Mouse (Mus musculus): ENCODE data around the gene Nup93.
A peak's percentile ranks its signal among the peaks of the same experiment; 100 is the strongest.
"Not testable (repeated sequence)": the region's sequence is repeated elsewhere in the genome, so short reads cannot be mapped to it uniquely, and the experiment has no call there.

Nup93 gene

DNA sequence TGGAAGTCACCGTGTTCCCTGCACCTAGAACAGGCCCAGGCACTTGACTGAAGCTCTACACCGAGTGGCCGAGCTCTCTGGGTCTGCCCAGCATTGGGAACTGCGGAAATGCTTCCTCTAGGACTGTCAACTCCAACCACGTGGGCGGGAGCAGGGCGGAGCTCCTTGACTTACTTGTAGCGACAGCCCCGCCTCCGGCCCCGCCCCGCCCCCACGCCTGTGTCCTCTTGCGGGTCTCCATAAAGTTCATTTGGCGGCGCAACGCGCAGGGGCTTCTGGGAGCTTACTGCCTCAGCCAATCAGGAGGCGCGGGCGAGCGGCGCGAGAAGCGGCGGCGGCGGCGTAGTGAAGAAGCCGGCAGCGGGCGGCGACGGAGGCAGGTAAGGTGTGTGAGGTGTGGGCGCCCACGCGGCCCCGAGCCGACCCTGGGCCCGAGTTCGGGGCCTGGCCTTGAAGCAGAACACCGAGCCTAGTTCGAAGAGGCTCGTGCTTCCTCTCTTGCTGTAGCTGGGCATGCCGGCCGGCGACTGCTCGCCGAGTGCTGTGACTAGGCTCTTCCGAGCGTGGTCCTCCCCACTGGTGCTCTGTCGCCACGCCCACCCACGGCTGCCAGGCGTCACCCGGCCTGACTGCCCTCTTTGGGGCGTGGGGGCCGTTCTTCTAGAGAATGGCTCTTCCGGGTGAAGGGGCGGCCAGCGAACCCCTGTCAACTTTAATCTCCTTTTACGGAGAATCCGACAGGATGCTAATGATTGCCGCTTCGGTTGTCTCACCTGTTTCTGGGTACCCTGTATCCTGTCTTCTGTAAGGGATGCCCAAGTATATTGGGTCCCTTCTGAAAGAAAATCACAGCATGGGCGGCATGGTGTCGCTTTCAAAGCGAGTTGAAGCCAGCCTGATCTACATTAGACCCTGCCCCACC lies at the start of gene Nup93:
Gene Nup93 (plus strand): TSS at position 313 of the 922 bp plus-strand sequence.
- DNase-seq: peak; percentile 99

DNA sequence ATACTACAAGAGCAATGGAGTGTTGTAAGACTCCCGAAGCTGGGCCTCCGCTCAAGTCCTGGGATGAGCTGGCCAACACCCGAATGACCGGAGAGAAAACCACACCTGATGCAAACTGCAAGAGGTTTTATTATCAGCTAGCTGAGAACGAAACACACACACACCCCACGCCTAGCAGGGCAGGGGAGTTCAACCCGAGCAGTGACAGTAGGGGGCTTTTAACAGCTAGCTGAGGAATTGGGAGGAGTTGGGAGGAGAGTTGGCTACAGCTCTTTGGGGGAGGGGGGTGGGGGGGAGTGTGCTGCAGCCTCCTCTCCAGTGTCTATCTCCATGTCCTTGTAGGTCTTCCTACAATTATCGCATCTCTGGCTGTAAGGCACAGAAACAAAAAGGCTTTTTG lies 48.6 kb upstream of the Nup93 start:
- not testable (repeated sequence) for DNase-seq

DNA sequence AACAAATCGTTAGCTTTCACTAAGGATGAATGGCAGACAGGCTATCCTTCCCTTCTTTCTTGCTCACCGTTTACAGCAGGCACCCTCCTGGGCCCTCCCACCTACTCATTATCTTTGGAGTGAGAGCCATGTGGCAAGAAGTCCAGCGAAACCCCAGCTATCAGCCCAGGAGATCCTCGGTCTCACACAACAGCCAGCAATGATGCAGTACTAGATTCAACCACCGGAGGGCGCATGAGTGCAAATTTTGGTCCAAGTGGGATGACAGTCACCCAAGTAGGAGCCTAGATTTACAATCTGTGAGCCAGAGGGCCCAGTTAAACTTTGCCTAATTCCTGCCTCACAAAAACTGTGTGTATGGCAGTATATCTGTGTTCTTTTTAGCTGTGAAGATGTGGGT lies 47.1 kb upstream of the Nup93 start:
- peak; percentile 75 for DNase-seq

DNA sequence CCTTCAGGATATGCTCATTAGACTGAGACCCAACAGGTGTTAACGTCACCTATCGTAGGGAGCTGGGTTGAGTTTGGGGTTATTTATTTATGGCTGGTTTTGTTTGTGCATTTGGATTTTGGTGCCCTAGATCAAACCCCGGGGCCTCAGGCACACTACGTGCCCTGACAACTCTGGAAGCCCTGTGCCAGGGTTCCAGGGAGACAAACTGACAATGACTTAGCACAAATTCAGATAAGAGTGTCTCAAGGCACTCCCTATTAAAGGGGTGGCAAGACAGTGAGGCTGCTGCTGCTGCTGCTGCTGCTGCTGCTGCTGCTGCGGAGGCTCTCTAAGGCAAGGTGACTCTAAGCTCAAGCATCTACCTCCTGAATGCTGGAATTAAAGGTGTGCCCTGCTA lies 44.8 kb upstream of the Nup93 start:
- DNase-seq: no peak

DNA sequence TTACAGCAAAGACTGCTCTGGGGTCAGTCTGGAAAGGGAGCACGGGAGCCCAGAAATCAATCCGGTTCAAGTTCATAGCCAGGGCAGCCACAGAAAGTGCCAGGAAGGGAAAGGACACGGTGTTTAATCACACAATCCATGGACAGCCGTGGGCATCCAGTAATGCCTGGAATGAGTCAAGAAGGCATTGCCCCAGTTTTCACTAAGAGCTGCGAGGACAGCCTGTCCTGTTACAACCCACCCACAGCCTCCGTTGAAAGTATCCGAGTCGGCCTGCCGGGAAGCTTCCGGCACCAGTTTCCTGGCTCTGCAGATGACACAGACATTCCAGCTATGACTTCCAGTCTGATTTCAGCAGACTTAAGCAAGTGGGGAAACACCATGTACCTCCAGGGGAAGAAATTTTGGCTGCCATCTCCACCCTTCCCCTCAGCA lies 43.0 kb upstream of the Nup93 start:
- peak; percentile 37 for DNase-seq

DNA sequence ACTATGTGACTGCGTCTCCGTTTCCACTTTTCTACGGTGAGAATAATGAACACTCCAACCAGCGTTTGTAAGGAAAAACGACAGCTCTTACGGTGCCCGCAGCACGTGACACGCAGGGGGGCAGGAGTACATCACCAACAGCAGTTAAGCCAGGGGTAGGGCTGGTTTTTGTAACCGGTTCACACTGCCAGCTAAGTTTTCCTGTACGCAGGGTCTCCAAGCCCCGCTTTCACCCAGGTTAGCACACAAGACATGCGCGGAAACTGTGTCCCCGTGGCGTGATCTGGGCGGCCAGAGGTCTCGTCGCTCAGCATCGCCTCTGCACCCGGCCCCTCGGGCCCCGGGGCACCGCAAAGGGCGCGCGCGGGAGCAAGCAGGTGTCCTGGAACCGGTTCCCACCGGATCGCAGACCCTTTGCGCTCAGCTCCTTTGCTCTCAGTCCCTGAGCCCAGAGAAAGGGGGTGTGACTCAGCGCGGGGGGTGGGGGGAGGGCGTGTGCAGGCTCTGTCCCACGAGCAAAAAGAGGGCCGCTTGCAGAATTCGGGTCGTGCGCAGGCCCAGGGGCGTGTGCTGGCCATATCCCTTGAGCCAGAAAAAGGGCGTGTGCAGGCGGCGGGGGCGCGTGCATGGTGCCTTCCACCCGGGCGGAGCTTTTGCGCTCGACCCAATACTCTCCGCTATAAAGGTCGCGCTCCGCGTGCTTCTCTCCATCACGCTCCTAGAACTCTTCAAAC lies 42.1 kb upstream of the Nup93 start, which contains the start of gene Mt2:
Gene Mt2 (plus strand): TSS at position 590 of the 734 bp plus-strand sequence.
- peak; percentile 62 for DNase-seq

DNA sequence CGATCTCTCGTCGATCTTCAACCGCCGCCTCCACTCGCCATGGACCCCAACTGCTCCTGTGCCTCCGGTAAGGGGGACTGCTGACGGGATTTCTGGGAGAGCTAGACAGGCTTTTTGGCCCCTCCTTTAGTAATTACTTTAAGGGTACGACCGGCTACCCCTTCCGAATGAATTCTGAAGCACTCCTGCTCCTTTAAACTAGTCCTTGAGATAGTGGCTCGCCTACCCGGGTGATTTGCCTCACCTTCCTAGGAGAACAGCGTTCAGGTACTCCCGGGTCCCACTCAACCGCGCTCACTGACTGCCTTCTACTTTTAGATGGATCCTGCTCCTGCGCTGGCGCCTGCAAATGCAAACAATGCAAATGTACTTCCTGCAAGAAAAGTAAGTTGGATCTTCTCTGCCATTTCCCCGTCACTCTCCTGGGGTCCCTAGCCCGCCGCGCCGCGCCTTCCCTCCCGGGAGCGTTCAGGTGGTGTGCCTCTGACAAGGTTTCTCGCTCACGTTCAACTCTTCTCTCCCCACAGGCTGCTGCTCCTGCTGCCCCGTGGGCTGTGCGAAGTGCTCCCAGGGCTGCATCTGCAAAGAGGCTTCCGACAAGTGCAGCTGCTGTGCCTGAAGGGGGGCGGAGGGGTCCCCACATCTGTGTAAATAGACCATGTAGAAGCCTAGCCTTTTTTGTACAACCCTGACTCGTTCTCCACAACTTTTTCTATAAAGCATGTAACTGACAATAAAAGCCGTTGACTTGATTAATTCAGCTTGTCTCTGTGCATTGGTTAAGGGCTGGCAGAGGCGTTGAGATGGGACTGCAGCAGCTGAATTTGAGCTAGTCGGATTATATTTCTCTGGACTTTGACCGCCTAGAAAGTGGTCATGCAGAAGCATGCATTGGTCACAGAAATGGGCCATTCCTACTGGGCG lies 41.3 kb upstream of the Nup93 start:
- no peak for DNase-seq

DNA sequence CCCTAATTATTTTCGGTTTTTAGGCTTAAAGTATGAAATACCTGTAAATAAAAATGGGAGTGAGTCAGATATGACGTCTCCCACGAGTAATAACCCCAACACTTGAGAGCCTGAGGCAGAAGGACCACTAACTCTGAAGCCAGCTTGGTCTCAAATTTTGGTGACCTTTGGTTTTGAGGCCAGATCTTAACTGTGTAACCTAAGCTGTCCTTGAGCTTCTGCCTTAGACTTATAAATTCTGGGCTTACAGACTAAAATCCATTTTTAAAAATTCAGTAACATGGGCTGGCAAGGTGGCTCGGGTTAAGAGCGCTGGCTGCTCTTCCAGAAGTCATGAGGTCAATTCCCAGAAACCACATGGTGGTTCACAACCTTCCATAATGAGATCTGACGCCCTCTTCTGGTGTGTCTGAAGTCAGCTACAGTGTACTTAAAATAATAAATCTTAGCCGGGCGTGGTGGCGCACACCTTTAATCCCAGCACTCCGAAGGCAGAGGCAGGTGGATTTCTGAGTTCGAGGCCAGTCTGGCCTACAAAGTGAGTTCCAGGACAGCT lies 40.4 kb upstream of the Nup93 start:
- no peak for DNase-seq

DNA sequence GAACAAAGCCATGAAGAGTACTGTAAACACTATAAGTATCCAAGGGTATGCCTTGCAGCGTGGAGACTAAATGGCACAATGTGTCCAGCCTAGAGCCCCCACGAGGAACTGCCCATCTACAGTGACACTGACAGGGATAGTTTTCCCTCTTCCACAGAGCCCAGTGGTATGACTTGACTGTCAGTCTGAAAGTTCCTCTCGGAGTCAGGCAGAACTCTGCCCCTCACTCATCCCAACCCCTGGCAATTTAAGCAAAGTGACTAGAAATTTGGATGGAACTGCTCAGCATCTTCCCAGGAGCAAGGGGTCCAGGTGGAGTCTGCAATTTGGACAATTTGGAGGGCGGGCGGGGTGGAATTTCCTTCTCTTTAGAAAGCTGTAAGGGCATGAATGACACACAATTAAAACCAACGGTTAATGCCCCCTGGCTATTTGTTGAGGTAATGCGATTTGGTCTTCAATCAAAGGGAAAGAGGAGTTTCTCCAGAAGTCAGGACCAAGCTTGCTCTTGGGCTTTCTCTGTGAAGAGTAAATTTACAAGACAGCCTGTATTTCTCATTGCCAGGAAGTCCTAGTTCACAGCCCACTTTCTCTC lies 39.6 kb upstream of the Nup93 start:
- DNase-seq: no peak

DNA sequence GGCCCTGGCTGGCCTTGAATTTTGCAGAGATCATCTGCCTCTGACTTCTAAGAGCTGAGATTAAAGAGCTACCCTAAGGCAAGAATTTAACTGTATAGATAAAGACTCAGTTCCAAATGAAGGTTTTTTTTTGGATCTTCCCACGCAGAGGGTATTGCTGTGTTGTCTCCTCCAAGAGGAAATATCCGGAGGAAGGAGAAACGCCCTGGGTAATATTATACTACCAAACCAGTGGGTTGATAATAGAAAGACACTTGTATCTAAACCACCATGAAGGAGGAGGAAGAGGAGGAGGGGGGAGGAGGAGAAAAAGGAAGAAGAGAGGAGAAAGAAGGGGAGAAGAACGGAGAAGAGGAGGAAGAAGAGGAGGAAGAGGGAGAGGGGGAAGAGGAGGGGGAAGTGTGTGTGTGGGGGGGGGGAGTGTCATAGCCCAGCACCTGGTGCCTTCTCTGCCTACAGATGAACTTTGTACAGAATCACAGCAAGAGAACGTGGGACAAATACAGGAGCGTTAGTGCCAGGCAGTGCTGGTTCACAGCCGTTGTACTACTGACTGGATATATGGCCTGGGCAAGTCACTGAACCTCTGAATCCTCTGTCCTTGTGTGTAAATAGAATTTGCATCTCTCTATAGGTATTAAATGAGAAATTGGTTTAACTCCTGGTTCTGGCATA lies 36.5 kb upstream of the Nup93 start:
- no peak for DNase-seq

DNA sequence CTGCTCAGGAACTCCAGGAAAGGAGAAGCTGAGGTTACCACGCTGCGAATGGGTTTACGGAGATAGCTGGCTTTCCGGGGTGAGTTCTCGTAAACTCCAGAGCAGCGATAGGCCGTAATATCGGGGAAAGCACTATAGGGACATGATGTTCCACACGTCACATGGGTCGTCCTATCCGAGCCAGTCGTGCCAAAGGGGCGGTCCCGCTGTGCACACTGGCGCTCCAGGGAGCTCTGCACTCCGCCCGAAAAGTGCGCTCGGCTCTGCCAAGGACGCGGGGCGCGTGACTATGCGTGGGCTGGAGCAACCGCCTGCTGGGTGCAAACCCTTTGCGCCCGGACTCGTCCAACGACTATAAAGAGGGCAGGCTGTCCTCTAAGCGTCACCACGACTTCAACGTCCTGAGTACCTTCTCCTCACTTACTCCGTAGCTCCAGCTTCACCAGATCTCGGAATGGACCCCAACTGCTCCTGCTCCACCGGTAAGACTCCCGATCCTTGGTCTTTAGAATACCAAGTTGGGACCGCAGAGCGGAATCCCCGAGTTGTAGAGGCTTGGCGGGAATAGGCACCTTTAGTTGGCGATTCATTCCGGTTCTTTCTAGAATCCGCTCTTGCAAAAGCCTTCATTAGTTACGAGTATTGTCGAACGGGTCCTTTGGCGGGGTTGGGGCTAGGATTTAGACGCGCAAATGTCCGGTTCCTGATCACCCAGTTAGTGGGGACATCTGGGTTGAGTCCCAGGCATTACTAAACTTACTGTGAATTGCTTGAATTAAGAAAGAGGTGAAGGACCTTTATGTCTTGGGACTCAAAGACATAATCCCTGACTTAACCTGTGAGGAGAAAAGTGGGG lies 35.3 kb upstream of the Nup93 start, which contains the start of gene Mt1:
Gene Mt1 (plus strand): TSS at position 226 of the 856 bp plus-strand sequence.
- peak; percentile 81 for DNase-seq

DNA sequence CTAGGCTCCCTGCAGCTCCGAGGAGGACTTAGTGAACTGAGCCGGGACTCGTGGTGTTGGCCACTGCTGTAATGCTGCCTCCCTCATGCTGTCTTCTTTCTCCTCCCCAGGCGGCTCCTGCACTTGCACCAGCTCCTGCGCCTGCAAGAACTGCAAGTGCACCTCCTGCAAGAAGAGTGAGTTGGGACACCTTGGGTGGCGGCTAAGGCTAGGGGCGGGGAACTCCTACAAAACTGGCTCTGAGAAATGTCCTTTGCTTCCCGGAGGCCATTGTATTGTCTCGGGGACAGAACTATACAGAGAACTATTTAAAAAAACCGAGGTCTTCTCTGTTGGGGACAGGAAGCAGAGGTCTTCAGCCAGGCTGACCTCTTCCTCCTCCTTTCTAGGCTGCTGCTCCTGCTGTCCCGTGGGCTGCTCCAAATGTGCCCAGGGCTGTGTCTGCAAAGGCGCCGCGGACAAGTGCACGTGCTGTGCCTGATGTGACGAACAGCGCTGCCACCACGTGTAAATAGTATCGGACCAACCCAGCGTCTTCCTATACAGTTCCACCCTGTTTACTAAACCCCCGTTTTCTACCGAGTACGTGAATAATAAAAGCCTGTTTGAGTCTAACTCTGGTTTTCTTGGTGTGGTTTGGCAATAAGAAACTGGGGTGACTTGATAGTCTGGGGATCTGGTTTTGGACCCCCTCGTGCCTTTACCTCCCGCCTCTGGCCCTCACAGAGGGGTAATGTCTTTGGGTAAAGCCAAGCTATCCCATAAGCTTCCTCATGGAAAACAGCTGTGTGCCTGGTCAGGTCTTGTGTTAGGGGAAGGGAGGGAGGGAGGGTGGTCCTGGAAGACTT lies 34.4 kb upstream of the Nup93 start:
- DNase-seq: no peak

DNA sequence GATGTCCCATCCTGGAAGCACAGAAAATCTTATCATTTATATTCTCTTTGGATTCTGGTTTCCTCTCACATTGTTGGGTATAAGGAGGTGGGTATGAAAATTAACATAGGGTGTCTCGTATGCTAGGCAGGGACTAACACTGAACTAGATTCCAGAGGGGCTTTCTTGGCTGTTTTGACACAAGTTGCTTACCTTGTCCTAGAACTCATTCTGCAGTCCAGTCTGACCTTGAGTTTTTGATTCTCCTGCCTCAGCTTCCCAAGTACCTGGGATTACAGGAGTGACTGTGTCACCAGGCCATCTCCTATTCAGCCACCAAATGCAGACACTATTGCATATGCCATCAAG lies 33.8 kb upstream of the Nup93 start:
- no peak for DNase-seq

DNA sequence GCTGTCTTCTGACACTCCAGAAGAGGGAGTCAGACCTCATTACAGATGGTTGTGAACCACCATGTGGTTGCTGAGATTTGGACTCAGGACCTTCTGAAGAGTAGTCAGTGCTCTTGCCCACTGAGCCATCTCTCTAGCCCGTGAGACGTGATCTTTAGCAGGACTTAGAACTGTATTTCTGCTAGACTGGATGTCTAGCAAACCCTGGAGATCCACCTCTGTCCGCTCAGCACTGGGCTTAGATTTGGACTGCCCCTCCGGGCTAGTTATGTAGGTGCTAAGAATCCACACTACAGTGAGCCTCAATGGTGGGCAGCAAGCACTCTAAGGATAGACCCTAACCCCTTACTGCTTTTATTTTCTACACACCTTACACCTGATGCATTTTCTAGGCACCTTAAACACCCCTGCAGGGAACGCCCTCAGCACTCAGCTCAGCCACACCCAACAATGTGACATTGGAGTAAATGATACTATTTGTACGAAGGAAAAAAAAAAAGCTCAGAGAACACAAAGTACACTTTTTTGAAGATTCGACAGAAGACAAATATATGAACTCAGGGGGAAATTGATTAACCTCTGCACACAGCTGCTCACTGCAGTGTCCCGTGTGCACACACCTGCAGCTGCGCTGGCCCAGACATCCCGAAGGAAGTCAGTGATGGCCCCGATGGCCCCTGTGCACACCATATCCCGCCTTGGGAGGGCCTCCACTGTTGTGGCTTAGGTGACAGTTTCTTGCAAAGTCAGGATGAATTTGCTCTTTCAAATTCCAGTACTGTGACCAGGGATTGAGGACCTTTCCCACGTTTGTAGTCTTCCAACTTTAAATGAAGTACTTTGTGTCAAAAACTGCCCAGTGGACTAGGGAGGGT lies 32.1 kb upstream of the Nup93 start:
- no peak for DNase-seq

DNA sequence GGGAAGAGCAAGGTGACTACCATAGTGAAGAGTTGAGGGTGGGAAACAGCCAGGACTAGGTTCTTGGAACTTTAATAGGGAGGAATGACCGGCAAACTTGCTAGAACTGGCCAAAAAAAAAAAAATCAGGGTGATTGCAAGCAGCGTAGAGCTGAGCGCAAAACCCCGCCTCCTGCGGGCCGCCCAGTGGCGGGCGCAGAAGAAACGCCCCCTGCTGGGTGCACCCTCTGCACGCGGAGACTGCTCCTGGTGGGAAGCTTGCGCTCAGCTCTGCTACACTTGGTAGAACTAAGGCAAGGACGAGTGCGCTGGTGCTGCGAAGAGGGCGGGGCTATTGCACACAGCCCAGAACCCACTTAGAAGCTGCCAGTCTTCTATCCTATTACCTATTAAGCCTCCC lies 31.2 kb upstream of the Nup93 start:
- DNase-seq: no peak

DNA sequence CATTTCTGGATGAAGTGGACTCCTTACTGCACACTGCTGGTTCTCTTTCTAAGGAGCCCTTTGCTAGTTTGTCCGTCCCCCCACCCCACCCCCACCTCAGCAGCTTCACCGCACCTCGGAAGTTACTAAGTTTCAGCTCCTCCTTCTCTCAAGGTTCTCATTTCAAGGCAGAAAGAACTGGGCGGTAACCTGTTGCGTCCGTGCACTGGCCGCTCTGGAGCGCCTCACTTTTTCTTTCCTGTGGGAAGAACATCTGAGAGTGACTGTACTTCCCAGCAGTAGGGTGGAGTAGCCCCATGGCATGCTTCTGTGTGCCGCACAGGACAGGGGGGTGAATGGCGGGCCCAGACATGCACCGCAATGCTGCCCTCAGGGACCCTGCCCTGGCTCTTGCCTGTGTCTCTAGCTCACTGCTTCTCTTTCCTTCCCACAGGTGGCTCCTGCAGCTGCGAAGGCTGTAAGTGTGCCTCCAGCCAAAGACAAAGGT lies 30.0 kb upstream of the Nup93 start:
- no peak for DNase-seq

DNA sequence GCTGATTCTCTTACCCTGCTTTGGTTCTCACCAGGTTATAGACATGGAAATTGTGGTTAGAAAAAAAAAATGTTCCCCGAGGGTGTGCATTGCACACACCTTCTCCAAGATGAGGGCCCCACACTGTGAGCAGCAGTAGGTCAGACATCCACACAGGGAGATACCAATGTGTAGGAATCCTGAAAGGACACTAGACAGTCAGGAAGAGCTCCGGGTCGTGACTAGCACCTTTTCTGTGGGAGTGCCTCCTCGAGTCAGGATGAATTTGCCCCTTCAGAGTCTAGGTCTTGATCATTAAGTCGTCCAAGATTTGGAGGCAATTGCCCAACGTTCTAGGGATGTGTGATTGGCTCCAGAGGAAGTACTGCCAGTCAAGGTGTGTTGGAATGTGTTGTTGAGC lies 28.6 kb upstream of the Nup93 start:
- DNase-seq: no peak

DNA sequence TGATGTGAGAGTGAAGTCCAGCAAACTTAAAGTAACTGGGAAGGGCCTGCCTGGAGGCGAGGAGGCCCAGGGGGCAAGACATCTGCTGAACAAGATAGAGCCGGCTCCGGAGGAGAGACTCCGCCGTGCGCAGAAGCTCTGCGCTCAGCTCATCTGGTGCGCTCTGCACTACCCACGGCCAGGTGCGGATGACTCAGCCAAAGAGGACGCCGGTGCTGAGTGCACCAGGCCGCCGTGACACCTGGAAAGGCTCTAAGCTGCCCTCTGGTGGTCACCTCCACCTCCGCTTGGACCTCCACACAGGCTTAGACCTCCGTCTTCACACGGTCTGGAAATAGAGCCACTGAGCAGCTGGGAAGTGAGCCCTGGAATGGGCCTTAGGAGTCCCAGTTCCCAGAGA lies 27.8 kb upstream of the Nup93 start:
- DNase-seq: peak; percentile 70
